Mouse (Mus musculus): ENCODE results near the gene Zcchc14.
A peak's percentile ranks its signal among the peaks of the same experiment; 100 is the strongest.
"Not testable (repeated sequence)": the region's sequence is repeated elsewhere in the genome, so short reads cannot be mapped to it uniquely, and the experiment has no call there.

Gene Zcchc14

GRCm38 (mm10) chr8:121652774-121653323, at the start of gene Zcchc14:
TSS of gene Zcchc14 (minus strand) at chr8:121652901.
- DNase-seq = peak; percentile 99

DNA sequence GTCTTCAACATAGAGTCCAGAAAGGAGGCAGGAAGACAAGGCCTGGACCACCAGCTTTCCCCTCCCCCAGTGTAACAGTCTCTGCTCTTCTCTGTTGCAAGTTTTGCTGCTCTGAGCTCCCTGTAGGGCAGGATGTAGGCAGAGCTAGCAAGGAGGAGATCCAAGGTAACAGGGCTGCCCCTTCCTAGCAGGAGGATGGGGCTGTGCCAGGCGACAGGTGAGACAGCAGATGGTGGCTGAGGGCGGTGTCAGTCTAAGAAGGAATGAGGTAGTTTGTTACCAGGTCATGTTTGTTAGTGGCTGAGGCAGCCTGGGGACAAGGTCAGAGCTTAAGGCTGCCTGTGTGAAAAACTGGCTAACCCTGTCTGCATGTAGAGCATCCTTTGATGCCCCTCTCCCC, 47.2 kb upstream of the Zcchc14 start:
- DNase-seq = no peak

GRCm38 (mm10) chr8:121698615-121699101, 46.0 kb upstream of the Zcchc14 start:
- DNase-seq = no peak

DNA sequence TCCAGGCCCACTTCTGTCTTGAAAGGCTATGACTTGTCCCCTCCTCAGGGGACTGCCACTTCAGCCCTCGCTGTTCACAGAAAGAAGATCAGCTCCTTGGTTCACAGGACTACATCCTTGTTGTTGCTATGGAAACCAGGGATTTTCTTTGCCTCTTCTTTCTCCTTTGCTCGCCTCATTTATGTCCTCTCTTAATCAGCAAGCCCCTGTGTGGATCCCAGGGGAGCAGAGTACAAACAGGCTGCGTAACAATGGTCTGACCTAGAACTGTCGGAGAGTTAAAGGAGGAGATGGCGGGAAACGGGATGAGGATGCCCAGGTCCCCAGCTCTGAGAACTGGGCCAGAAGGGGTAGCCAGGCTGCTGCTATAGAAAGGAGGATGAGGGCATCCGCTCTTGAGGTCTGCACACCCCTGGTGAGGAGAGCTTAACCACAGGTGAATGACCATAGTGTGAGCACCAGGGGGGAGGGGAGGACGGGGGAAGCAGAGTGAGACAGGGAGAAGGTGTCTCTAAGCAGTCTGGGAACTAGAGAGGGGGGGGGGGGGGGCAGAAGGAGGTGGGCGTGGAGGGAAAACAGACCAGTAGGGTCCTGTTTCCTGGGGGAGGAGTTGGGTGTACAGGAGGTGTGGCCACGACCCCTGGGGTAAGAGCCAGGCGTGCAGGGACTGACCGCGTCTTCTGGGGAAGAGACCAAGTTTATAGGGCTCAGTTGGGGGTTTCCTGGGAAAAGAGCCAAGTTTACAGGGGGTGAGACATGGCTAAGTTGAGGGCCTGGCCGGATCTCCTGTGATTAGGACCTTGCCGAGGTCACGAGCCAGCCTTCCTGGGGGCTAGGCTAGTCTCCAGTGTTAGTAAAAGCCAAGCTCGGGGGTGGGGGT, 45.3 kb upstream of the Zcchc14 start:
- DNase-seq = no peak

- DNase-seq = peak; percentile 94
Measured at GRCm38 (mm10) chr8:121695585-121696184, 43.0 kb upstream of the Zcchc14 start.

- peak; percentile 59 for DNase-seq
Measured at GRCm38 (mm10) chr8:121694453-121694852, 41.8 kb upstream of the Zcchc14 start.

DNA sequence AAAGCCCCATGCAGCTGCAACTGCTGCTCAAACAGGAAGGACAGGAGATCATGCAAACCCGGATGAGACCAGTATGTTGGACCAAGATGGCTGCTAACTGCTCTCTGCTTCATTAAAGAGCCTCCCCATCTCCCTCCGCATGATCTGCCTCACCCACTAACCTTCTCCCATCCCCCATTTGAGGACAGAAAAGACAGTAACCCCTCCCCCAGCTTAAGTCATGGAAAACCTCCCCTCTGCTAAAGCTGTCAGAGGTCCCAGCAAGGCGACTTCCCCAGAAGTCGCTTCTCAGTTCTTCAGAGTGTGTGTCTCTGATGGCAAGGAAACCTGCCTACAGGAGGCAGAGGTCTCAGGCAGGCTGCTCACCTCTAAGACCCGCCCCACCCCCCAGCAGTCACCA, 35.8 kb upstream of the Zcchc14 start:
- no peak for DNase-seq

- DNase-seq = no peak
Measured at GRCm38 (mm10) chr8:121687455-121688161, 34.9 kb upstream of the Zcchc14 start.

DNA sequence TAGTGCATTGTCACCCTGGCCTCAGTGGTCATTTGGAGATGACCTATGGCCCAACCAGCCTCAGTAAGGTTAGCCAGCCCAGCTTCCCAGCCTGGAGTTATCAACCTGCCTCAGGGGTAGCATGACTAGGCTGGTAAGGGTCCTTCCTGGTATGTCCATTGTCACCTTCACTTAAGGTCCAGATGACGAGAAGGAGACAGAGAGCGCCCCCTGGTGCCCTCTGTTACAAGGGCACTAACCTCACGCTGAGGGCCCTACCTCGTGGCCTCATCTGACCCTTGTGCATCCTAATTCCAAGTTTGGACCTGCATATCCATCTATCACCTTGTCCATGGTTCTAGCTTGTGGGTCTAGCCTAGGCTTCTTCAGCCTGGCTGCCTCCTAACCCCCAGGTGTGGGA, 32.7 kb upstream of the Zcchc14 start:
- peak; percentile 77 for DNase-seq

- no peak for DNase-seq
Measured at GRCm38 (mm10) chr8:121683083-121683832, 30.6 kb upstream of the Zcchc14 start.

DNA sequence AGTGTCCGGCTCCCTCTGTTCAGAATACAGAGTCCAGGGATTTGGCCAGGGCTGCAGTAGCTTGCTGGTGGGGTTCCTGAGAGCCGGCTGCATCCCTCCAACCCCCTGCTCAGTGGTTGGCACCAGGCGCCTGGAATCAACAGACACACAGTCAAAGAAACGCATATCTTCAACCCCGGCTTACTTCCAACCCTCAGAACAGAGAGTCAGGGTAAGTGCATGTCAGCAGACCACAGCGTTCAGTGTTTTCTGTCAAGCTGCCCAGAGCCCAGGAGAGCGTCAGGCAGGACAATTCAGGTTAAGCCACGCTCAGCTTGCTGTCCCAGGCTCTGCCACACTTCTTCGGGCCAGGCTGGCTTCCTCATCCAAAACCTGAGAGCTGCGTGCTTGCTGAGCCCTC, 28.8 kb upstream of the Zcchc14 start:
- DNase-seq = no peak

- DNase-seq = no peak
Measured at GRCm38 (mm10) chr8:121680896-121681295, 28.2 kb upstream of the Zcchc14 start.

- DNase-seq = no peak
Measured at GRCm38 (mm10) chr8:121678696-121679095, 26.0 kb upstream of the Zcchc14 start.

GRCm38 (mm10) chr8:121675701-121676100, 23.0 kb upstream of the Zcchc14 start:
- peak; percentile 86 for DNase-seq

DNA sequence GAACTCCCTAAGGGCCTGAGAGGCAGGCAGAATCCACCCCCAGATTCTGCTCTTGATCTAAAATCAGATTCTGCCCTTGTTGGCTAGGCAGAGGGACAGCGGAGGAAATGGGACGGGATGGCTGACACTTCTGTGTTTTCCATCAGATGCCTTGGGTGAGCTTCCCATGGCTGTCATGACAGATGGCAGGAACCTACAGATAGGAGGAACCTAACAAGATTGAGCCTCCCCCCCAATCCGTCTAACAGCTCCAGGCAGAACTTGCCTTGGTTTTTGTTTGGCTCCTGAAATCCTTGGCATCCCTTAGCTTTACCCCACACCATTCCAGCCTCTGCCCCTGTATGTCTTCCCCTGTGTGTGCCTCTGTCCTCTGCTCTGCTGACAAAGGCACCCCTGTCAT, 22.5 kb upstream of the Zcchc14 start:
- DNase-seq = no peak

- DNase-seq = peak; percentile 81
Measured at GRCm38 (mm10) chr8:121674524-121674923, 21.8 kb upstream of the Zcchc14 start.

DNA sequence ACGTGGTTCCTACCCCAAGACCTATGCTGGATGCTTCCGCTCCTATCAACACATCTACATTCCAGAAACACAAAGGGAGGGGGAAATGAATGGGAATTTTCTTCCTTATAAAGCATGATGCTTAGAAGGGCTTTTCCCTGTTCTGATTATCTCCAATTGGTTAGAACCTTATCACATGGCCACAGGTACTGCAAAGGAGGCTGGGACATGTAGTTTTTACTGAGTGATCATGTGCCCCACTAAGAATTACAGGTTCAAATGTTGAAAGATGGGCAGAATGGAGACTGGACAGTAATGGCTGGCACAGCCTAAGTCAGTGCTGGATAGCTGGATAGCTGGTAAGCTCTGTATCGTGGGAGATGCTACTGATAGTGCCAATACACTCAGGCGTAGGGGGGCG, 21.2 kb upstream of the Zcchc14 start:
- peak; percentile 67 for DNase-seq

DNA sequence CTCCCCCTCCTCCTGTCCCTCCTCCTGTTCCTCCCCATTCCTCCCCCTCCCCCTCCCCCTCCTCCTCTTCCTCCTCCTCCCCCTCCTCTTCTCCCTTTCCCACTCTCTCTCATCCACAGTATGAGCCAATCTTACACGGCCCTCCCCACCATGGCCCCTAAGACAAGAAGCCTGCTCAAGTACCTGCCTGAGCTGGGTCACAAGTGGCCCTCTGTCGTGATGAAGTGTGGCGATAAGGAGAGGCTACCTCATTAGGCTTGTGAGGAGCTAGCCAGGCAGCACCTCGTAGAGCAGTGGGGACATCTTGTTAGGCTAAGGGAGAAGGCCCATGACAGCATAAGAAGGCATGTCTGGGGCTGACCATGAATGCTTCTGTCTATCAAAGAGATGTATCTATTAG, 20.5 kb upstream of the Zcchc14 start:
- no peak for DNase-seq

DNA sequence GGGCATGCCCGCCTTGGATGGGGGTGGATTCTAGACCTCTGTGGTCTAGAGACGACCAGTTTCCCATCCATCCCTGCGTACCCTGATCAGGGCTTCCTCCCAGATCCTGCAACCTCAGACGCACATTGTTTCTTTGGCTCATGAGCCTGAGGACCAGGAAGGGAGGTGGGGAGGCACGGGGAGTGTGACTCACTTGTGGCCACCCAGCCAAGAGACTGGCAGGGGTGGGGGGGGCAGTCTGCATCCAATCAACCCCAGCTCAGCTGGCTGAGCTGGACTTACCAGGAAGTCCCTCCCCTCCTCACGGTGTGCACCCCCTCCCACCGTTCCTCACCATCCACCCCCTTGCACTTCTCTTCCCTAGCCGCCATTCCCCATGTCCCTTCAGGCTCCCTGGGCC, 16.5 kb upstream of the Zcchc14 start:
- DNase-seq = no peak

DNA sequence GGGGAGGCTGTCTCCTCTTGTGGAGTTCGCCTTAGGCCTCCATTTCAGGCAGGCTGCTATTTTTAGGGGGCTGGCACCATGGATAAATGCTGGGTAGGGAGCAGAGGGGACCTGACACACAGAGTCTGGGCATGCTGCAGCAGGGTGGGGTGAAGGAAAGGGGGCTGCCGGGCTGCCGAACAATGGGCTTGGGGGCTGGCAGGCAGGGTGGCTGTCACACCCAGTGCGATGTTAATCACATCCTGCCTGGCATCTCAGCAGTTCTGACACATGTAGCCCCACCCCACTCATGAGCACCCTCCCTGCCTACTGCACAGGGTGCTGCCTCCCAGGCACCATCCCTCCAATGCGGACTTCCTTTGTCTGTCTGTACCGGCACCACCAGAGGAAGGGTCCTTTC, 15.9 kb upstream of the Zcchc14 start:
- DNase-seq = no peak

- not testable (repeated sequence) for DNase-seq
Measured at GRCm38 (mm10) chr8:121667936-121668500, 15.3 kb upstream of the Zcchc14 start.

DNA sequence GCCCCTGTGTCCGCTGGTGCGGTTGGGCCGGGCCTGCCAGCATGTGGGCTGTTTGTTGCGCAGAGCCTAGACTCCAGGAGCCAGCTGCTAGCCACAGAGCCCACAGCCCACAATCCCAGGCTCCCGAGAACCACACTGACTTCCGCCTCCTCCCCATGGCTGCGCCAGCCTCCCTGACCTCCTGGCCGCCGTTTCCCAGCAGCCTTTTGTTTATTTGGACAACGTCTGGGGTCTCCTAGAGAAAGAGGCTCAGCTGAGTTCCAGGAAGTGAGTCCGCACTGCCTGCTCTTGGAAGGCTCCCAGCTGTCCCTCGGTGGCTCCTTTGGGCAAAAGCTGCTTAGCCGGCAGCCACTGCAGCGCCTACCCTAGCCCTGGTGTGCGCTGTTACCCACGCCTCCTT, 12.6 kb upstream of the Zcchc14 start:
- peak; percentile 74 for DNase-seq
